Mouse (Mus musculus) bone marrow, adult 2 months (tissue): ENCODE results near the gene Traip.

Experiments used
- CTCF ChIP-seq: fragments of 200-500 bp; IDR thresholded peaks from 2 replicates; pipeline ENCODE4 v1.5.1; 2011; ENCODE audit warnings: low read length, control low read depth; ENCODE audit not compliant: control insufficient read depth, insufficient read depth
- POLR2A ChIP-seq: fragments of 200-500 bp; IDR thresholded peaks from 2 replicates; pipeline ENCODE4 v1.6.1; 2011; ENCODE audit warnings: low read depth, mild to moderate bottlenecking, control low read depth, low read length, borderline replicate concordance; ENCODE audit not compliant: control insufficient read depth

- TF ChIP-seq CTCF (no peak), POLR2A (no peak)
Observed at GRCm38 (mm10) chr9:107923956-107924355, 26.0 kb upstream of the Traip start.
